Mouse (Mus musculus): ENCODE measurements around the gene Atp11a. TPM values are rescaled to one million over a fixed set of nuclear protein-coding genes. Genes with fewer than 3 reads are reported as not detected.
A peak's percentile ranks its signal among the peaks of the same experiment; 100 is the strongest.

Gene Atp11a
- polyA plus RNA-seq, 1 experiment: 42.4 TPM

GRCm38 (mm10) chr8:12896494-12897373 lies 139.9 kb downstream of the Atp11a start:
- peak in 1 of 2 experiments; percentile 83 for DNase-seq (ENCODE audit: extremely low spot score in 1 of 2, low spot score in 1 of 2)

DNA sequence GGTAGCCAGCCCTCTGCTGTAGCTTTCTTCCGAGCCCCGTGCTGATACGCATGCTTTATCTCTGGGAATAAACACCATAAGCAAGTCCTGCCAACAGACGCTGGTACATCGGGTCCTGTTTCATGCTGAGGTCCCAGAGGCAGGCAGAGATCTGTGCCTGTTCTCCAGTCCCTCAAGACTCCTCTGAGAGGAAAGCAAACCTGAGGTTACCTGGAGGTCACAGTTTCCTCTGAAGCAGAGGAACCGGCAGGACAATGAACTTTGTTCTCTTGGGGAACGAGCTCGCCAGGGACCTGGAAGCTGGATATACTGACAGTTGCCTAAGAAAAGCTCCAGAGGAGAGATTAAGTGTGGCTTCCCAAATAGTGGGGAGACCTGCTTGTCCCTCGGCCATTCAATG lies 141.0 kb downstream of the Atp11a start:
- no peak for DNase-seq (ENCODE audit: extremely low spot score in 1 of 2, low spot score in 1 of 2)

DNA sequence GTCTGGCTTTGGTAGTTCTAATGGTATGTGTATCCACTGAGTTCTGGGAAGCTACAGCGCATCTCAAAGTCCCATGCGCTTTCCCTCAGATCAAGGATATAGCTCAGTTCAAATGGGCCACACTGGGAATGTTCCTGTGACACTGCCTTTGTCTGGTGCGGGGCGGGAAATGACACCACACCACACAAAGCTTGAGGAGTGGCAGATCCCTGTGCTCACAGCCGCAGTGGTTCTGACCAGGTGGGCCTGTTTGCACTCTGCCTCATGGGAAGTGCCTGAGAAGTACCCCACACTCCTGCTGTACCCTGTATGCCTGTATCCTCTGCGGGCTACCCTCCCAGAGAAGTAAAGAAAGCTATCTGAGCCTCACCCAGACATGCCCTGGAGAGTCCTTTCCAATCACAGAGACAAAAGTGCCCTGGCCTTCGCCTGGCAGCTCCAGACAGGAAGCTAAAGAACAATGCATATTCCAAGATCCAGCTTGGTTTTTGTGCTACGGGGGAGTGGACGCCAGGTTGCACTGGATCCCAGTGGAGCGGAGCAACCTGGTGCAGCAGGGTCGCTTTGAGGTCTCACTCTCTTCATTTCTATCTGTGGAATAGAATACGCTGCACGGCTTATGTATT lies 147.1 kb downstream of the Atp11a start:
- no peak for DNase-seq (ENCODE audit: extremely low spot score in 1 of 2, low spot score in 1 of 2)

DNA sequence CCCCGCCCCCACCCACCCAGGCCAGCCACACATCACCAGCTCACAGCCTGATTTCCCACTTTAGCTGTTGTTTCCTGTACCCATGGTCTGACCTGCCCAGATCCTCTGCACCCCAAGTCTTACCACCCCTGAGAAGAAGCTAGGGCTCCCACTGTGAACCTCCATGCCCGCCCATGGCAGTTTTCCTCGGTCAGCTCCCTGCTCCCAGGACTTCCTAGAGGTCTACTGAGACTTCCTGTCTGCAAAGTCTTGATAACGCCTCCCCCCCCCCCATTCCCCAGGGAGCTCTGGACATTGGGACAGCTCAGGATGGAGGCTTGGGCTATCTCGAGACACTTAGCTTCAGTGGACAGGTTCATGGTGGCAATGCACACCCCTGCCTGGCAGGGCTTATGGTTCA lies 148.3 kb downstream of the Atp11a start:
- DNase-seq (ENCODE audit: extremely low spot score in 1 of 2, low spot score in 1 of 2): no peak

DNA sequence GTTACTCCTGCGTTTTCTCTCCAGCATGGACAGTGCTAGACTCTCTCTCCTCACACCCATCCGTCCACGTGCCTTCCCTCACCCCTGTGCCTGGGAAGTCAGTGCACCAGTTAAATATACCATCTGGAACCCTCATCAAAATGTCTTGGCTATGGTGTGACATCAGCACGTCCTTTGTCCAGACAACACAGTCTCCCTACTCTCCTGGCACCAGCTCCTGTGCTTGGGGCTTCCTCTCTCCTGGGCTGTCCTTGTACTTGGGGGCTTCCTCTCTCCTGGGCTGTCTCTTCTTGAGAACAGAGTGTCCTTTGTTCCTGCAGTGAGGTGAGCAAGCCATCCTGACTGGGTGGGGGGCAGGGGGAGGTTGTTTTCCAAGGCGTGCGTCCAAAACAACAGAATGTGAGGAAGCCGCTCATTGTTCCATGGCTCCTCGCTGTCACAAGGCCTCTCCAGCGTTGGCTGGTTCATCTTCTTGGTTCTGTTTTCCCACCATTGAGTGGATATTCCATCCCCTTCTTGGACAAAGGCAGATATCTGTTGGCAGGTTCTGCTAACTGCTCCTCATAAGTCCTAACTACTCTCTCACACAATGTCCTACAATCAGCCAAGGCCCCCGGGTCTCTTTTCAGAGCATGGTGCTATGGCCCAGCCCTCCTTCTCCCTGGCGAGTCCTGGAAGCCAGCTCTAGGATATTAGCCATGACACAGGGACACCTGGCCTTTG lies 148.9 kb downstream of the Atp11a start:
- DNase-seq (ENCODE audit: extremely low spot score in 1 of 2, low spot score in 1 of 2): no peak

DNA sequence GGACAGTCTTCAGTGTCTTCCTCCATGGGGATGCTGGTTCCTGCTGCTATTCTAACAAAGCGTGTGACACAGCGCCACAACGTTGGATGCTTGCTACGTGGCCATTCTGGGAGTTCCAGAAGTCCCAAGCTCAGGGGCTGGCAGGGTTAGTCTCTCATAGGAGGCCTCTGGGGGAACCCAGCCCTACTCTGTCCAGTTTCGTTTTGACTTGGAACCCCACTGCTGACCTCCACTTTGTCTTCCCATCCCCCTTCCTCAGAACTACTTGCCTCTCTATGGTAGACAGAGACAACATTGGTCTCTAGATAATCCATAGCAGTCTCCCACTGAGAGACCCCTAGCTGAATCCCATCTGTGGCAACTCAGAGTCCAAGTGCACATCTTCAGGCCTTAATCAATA lies 149.8 kb downstream of the Atp11a start:
- no peak for DNase-seq (ENCODE audit: extremely low spot score in 1 of 2, low spot score in 1 of 2)

DNA sequence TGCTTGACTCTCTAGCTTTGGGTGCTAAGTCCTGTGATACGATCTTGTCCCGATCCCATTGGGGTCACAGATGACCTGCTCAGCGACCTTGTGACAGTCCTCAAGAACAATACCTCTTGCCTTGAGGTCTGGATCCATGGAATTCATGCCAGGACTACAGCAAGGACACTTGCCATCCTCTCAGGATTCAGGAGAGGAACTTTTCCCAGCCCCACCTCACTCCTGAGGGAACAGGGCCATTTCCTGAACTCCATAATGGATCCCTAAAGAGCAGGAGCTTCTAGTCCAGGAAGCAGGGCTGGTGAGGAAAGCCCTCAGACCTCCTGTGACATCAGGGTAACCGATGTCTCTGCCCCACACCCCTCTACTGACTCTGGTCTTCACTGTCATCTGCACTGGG lies 150.9 kb downstream of the Atp11a start:
- no peak for DNase-seq (ENCODE audit: extremely low spot score in 1 of 2, low spot score in 1 of 2)

DNA sequence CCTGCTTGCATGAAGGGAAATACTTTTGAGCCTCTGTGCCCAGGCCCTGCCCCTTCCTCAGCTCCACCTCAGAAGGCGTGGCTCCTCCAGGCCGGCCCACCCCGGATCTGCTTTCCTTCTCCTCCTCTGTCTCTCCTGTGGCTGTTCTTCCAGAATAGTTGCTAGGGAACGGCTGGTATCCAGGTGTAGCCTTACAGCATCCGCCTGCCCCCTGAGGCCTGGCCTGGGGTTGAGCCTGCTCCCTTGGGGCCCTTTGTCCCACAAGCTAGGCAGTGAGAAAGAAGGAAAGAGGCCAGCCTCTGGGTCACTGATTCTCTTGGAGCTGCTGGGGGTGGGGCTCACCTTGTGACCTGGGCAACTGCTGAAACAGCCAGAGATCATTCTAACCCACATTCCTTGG lies 155.2 kb downstream of the Atp11a start:
- DNase-seq (ENCODE audit: extremely low spot score in 1 of 2, low spot score in 1 of 2): no peak

DNA sequence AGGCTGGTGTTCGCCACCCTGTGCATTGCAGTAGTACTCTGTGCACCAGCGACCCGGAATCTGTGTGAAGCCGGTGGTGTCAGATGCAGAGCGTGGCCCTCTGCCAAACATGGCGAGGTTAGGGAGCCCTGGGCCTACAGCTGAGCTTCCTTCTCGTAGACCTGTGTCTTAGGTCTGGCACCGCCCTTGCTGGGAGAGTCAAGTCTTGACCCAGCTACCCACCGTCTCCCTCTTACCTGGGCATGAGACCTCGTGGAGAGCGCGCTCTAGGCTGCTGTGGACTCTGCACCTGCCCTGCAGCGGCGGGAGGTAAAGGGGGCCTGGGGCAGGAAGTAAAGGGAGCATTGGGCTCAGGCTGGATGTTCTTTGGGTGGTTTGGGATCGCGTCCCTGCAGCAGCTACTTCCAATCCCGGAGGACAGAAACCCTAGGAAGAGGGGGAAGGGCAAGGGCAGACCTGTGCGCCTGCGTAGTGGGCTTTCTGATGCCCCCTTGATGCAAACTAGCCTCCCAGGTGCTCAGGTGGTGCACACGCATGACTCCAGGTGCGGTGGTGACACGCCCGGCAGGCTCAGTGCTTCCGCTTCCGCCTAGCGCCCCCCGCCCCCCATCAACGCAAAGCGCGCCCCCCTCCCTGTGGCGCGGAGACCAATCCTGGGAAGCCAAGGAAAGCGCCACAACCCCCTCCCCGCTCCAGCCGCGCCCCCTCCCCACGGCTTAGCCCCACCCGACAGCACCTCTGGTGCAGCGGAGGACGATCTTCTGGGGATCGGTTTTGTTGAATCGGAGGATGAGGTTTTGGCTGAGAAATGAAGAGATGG lies 158.6 kb downstream of the Atp11a start:
- DNase-seq (ENCODE audit: extremely low spot score in 1 of 2, low spot score in 1 of 2): peak in 1 of 2 experiments; percentile 60

- DNase-seq (ENCODE audit: extremely low spot score in 1 of 2, low spot score in 1 of 2): no peak
Observed at GRCm38 (mm10) chr8:12916156-12916900, 159.5 kb downstream of the Atp11a start.

DNA sequence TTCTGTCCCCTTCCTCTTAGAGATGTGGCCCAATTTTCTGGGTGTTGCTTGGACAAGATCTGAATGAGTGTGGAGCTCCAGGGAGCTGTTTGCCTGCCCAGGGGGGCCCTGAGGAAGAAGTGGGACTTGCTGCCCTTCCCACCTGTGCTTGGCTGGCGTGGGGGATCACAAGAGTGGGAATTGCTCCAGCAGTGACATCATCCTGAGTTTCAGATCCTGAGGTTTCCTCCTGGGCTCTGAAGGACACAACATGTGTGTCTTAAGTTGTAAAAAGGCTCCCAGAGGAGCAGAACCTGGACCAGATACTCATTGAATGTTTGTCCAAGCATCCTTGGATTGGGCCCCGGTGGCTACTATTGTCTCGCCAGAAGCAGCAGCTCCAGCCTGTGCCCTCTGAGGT lies 160.2 kb downstream of the Atp11a start:
- DNase-seq (ENCODE audit: extremely low spot score in 1 of 2, low spot score in 1 of 2): peak in 1 of 2 experiments; percentile 60

- DNase-seq (ENCODE audit: extremely low spot score in 1 of 2, low spot score in 1 of 2): no peak
Observed at GRCm38 (mm10) chr8:12917831-12918230, 161.0 kb downstream of the Atp11a start.

Other genes starting within 250 kb of the Atp11a start
- not detected in 2 replicates for gene Spaca7, start 184.0 kb upstream of the Atp11a start, polyA plus RNA-seq (2012; rRNA removed)
- gene Tubgcp3, start 84.8 kb upstream of the Atp11a start, polyA plus RNA-seq (2012; rRNA removed): 56.2 TPM in 2 replicates
- 166 and 193 TPM in 2 replicates for gene Mcf2l, start 116.8 kb downstream of the Atp11a start, polyA plus RNA-seq (2012; rRNA removed)

Measured in frontal cortex, adult 2 months (tissue).